Mouse (Mus musculus) liver, embryonic 12.5 days (tissue): ENCODE results near the gene Adk. TPM values are rescaled to one million over a fixed set of nuclear protein-coding genes. Genes with fewer than 3 reads are reported as not detected.

Experiments
- ATAC-seq: fragments of 200-750 bp; cut with Nextera tagmentation; 2 replicates; pipeline ENCODE4 v1.8.0; 2017; ENCODE audit warnings: moderate number of reproducible peaks, mild to moderate bottlenecking, moderate library complexity
- H3K27ac ChIP-seq: fragments of 300-500 bp; sonication (generic); 2 replicates; pipeline ENCODE4 v1.5.1; 2016; ENCODE audit warnings: mild to moderate bottlenecking
- H3K27me3 ChIP-seq: fragments of 300-500 bp; sonication (generic); replicated peaks from 2 replicates; pipeline ENCODE4 v1.6.1; 2016; ENCODE audit warnings: mild to moderate bottlenecking, moderate library complexity
- H3K36me3 ChIP-seq: fragments of 300-500 bp; sonication (generic); 2 replicates; pipeline ENCODE4 v1.6.1; 2016; ENCODE audit warnings: mild to moderate bottlenecking, moderate library complexity
- H3K4me1 ChIP-seq: fragments of 300-500 bp; sonication (generic); 2 replicates; pipeline ENCODE4 v1.6.1; 2016
- H3K4me2 ChIP-seq: fragments of 300-500 bp; sonication (generic); 2 replicates; pipeline ENCODE4 v1.6.1; 2016; ENCODE audit warnings: mild to moderate bottlenecking, moderate library complexity
- H3K4me3 ChIP-seq: fragments of 300-500 bp; sonication (generic); 2 replicates; pipeline ENCODE4 v1.5.1; 2016; ENCODE audit warnings: mild to moderate bottlenecking, moderate library complexity
- H3K9ac ChIP-seq: fragments of 300-500 bp; sonication (generic); 2 replicates; pipeline ENCODE4 v1.6.1; 2016; ENCODE audit warnings: mild to moderate bottlenecking, moderate library complexity
- H3K9me3 ChIP-seq: fragments of 300-500 bp; sonication (generic); replicated peaks from 2 replicates; pipeline ENCODE4 v1.6.1; 2016; ENCODE audit warnings: mild to moderate bottlenecking, moderate library complexity
- WGBS: fragments of 180-500 bp; shearing (Covaris S2); methylation state at CpG from one replicate; pipeline ENCODE4 v1.1.7; 2016; ENCODE audit not compliant: insufficient replicate concordance; 5-methylcytosine and 5-hydroxymethylcytosine counted together
- polyA plus RNA-seq: library from polyadenylated mRNA; unstranded; fragments of >200 nt; fragmentation: Nextera tagmentation; extraction: Ambion mirVana; gene quantifications from 2 replicates; pipeline ENCODE4 v1.2.1, GENCODE M21; 2016

Gene Adk
- polyA plus RNA-seq, 1 experiment from 2014 or later, result 206 TPM

DNA sequence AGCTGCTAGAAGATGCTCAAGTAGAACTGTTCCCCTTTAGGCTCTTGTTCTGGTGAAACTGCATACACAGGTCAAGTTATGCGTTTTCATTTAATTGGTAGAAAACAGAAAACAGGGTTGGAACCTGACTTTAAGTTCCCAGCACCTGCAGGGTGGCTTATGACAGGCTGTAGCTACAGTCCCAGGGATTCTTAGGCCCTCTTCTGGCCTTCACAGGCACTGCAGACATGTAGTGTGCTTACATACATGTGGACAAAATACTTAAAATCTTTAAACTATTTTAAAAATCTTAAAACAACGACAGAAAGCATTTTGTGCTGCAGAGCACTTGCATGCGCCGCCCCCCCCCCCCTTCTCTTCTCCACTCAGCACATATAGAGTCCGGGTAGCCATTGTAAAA lies 17.2 kb downstream of the Adk start:
- WGBS, result 80% methylated on average over 5 of the region's 5 CpGs
- Histone ChIP-seq H3K4me1 (peaks cover 60% of the 10 kb centered on the region), H3K9me3 (no peaks in the 10 kb centered on the region), H3K36me3 (peaks cover 5% of the 10 kb centered on the region; the same call in 1 of the 2 replicates), H3K4me2 (no peak overlapping the region), H3K27ac (peak overlapping the region; percentile 22; the same call in 1 of the 2 replicates), H3K4me3 (no peak overlapping the region), H3K9ac (no peak overlapping the region), H3K27me3 (no peaks in the 10 kb centered on the region)
- ATAC-seq, result no peak

DNA sequence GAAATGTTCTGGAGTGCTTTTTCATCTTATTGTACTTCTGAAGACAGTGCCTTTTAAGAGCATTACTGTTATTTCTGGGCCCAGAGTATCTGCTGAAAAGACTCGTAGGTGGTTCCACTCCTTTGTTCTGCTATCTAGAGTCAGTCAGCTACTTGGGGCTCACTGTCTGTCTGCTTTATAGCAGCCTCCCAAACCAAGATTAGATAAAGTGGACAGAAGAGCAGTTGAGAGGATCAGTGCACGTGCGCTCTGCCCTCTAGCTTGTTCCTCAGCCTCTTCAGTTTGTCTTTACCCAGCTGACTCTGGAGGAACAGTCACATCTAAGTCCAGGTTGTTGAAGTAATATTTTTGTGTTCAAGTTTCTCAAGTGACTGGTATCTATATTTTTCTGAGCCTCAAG lies 21.6 kb downstream of the Adk start:
- Histone ChIP-seq H3K27me3 (no peaks in the 10 kb centered on the region), H3K9me3 (no peaks in the 10 kb centered on the region), H3K4me1 (peaks cover 75% of the 10 kb centered on the region), H3K9ac (0 out of 2 replicates have a peak overlapping the region, but pooled peaks have one; percentile 14), H3K36me3 (no peaks in the 10 kb centered on the region; the same call in 1 of the 2 replicates), H3K4me2 (peak overlapping the region; percentile 74), H3K4me3 (peak overlapping the region; percentile 71; the same call in 1 of the 2 replicates), H3K27ac (peak overlapping the region; percentile 89)
- 9% methylated on average over 3 of the region's 3 CpGs for WGBS
- peak; percentile 59 for ATAC-seq

DNA sequence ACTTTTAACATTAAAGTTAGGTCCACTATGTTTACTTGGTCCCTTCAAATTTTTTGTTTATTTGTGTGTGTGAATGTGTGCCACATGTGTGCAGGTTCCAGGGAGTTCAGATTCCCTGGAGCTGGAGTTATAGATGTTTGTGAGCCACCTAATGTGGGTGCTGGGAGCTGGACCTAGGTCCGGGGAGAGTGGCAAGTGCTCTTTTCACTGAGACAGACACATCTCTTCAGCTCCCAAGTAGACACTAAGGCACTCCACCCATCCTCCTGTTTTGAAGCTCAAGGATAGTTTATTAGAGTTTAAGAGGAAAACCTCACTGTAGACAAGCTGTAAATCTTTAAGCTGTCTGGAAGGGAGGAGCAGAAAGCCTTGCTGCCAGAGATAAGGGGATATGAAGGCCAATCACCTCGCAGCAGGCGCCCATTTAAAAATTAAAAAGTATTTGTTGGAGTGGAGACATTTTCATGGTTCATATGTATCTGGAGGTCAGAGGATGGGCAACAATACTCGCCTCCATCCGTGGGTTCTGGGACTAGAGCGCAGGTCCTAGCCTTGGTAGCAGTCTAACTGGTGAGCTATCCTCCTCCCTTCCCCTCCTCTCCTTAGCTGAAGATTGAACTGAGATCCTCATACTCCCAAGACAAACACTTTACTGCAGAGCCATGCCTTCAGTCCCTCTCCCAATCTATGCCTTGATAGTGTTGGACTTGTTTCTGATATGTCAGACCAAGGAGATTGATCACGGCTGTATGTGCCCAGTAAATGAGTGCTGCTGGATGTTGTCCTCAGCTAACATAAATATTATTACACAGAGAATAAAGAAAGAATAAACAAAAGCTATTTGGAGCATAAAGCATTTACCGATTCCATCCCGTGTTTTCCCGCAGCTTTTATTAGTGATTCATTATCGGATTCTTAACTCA lies 22.3 kb downstream of the Adk start:
- no peaks in the 10 kb centered on the region for H3K9me3 ChIP-seq
- 24% methylated on average over 11 of the region's 11 CpGs for WGBS
- no peaks in the 10 kb centered on the region; the same call in 1 of the 2 replicates for H3K36me3 ChIP-seq
- peak; percentile 26 for ATAC-seq
- peak overlapping the region; percentile 89 for H3K27ac ChIP-seq
- H3K27me3 ChIP-seq, result no peaks in the 10 kb centered on the region
- peak overlapping the region; percentile 77 for H3K9ac ChIP-seq
- peak overlapping the region; percentile 74 for H3K4me2 ChIP-seq
- H3K4me1 ChIP-seq, result peaks cover 73% of the 10 kb centered on the region
- H3K4me3 ChIP-seq, result peak overlapping the region; percentile 71

DNA sequence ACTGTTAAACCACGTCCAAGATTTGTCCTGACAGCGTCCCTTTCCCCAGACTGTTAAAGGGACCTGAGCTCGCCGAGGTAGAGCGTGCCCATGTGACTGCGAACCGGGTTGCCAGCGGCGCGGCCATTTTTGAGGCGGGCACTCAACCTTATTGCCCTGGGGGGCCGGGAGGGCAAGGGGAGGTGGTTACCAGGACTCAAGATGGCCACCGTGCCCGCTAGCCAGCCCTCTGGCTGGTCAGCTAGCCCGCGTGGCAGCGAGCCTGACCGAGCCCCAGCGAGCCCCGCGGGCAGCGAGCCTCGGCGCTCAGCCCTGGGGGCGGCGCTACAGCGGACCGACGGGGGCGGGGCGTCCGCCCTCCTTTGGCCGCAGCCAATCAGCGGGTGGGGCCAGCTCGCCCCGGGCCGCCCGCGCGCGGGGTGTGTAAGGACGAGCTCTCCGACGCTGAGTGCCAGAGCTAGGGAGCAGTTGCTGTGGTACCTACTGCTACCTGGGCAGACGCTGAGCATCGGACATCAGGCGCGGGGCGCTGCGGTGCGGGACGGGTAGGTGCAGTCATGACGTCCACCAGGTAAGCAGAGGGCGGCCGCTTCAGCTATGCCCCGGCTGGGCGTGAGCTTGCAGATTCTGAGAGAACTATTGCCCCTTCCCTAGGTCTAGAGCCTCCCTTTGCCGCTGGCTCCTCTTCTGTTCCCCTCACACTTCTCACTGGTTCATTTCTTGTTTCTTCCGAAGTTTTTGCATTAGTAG lies 23.6 kb downstream of the Adk start:
- WGBS, result under 1% methylated on average over 58 of the region's 59 CpGs
- no peaks in the 10 kb centered on the region for H3K27me3 ChIP-seq
- peak overlapping the region; percentile 71 for H3K4me3 ChIP-seq
- H3K9ac ChIP-seq, result peak overlapping the region; percentile 77
- no peaks in the 10 kb centered on the region for H3K9me3 ChIP-seq
- no peaks in the 10 kb centered on the region for H3K36me3 ChIP-seq
- peak overlapping the region; percentile 89 for H3K27ac ChIP-seq
- H3K4me2 ChIP-seq, result peak overlapping the region; percentile 74
- peak; percentile 94 for ATAC-seq
- peaks cover 69% of the 10 kb centered on the region for H3K4me1 ChIP-seq

DNA sequence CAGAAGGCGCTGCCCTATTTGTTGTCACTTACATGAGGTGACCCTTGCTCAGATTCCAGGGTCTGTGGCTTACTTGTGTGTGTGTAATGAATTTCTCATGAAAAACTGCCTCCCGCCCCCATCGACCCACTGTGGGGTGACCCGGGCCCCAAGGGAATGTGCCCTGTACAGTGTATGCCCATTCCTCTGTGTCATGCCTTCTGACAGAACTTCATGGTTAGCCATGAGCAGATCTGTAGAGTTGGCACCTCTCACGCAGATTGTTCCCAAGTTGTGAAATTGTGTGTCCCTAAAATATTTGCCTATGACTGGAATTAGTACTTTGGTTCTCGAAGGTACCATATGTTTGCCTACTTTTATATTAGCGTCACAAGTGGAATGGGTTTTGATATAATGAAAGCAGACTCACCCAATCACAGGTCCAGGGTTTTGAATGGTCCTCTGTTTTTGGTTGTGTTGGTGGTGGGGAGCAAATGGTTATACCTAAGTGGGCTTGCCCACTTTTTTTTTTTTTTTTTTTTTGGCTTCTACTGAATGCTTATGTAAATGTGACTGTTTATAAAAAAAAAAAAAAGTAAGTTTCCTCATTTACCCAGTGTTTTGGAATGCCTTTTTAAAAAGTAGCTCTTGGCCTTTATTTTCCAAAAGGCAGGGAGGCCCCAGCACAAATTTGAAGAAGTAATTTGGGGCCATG lies 24.3 kb downstream of the Adk start:
- Histone ChIP-seq H3K9me3 (no peaks in the 10 kb centered on the region), H3K4me2 (peak overlapping the region; percentile 74), H3K9ac (peak overlapping the region; percentile 77), H3K4me3 (peak overlapping the region; percentile 71), H3K27ac (peak overlapping the region; percentile 89), H3K36me3 (no peaks in the 10 kb centered on the region), H3K27me3 (no peaks in the 10 kb centered on the region), H3K4me1 (peaks cover 72% of the 10 kb centered on the region)
- 24% methylated on average over 7 of the region's 7 CpGs for WGBS
- ATAC-seq, result peak; percentile 21; the same call in 1 of the 2 replicates

DNA sequence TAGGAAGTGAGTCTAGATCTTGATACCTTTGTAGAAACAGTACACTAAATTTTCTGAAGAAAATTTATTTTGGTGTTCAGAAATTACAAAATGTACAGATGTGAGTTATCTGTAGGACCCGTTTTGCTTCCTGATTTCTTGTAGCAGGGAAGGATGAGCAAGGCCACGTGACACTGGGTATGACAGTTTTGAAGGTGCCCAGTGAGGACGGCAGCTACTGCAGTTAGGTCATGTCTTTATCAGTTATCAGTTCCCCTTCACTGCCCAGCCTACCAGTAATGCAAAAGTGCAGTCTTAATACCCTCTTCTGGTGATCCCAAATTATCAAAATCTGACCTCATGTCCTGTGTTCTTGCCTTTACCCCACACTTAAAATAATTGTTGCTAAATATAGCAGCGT lies 25.6 kb downstream of the Adk start:
- Histone ChIP-seq H3K36me3 (no peaks in the 10 kb centered on the region), H3K4me1 (peaks cover 75% of the 10 kb centered on the region), H3K4me3 (peak overlapping the region; percentile 6; the same call in 1 of the 2 replicates), H3K27me3 (no peaks in the 10 kb centered on the region), H3K9me3 (no peaks in the 10 kb centered on the region), H3K9ac (0 out of 2 replicates have a peak overlapping the region, but pooled peaks have one; percentile 29), H3K27ac (0 out of 2 replicates have a peak overlapping the region, but pooled peaks have one; percentile 49), H3K4me2 (peak overlapping the region; percentile 74)
- ATAC-seq, result no peak
- WGBS, result 14% methylated on average over 4 of the region's 4 CpGs

DNA sequence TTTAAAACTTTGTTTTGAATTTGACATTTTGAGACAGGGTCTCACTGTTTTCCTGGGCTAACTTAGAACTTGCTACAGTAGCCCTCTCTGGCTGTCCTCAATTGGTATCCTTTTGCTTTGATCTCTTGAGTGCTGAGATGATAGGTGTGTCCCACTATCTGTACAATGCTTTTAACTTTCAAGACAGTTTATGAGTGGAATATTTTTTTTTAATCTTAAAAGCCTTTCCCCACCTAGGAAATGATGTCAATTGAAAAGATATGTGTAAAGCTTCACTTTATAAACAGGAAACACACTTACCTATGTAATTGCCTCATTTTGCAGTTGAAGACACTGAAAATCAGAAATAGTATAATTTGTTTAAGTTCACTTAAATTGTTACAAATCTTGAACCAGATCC lies 26.1 kb downstream of the Adk start:
- ATAC-seq, result no peak
- Histone ChIP-seq H3K9me3 (no peaks in the 10 kb centered on the region), H3K4me2 (peak overlapping the region; percentile 74), H3K36me3 (no peaks in the 10 kb centered on the region), H3K9ac (no peak overlapping the region), H3K27ac (peak overlapping the region; percentile 49; the same call in 1 of the 2 replicates), H3K27me3 (no peaks in the 10 kb centered on the region), H3K4me3 (no peak overlapping the region), H3K4me1 (peaks cover 76% of the 10 kb centered on the region)

DNA sequence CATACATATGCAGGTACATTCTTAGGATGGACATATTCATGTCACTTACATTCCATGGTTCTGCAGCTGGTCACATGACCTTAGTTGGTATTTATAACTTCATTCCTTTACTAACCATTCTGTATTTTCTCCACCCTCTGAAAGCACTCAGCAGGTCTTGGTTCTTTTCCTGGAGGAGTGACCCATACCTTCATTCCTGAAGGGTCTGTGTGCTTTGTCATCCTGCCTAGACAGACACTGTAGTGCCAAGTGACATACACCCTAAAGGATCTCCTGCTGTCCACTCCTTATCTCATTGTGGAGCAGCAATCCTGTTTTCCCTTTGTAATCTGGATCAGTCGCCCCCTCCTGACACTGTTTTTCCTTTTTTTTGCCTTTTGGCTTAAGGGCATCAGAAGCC lies 30.4 kb downstream of the Adk start:
- WGBS, result 41% methylated on average over 1 of the region's 1 CpGs
- H3K4me3 ChIP-seq, result no peak overlapping the region
- no peak overlapping the region for H3K27ac ChIP-seq
- no peaks in the 10 kb centered on the region for H3K27me3 ChIP-seq
- H3K9ac ChIP-seq, result no peak overlapping the region
- no peak for ATAC-seq
- H3K4me2 ChIP-seq, result no peak overlapping the region
- no peaks in the 10 kb centered on the region for H3K36me3 ChIP-seq
- H3K9me3 ChIP-seq, result no peaks in the 10 kb centered on the region
- H3K4me1 ChIP-seq, result peaks cover 77% of the 10 kb centered on the region

DNA sequence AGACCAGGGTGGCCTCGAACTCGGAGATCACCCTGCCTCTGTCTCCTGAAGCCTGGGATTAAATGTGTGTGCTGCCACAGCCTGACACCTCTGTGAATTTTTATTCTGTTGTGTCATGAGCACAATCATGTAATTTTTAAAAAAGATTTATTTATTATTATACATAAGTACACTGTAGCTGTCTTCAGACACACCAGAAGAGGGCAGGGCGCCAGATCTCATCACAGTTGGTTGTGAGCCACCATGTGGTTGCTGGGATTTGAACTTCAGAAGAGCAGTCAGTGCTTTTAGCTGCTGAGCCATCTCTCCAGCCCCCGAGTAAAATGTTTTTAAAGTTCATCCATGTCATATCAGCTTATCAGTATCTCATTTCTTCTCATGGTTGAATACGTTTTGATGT lies 33.3 kb downstream of the Adk start:
- WGBS, result 66% methylated on average over 5 of the region's 5 CpGs
- Histone ChIP-seq H3K27me3 (no peaks in the 10 kb centered on the region), H3K36me3 (no peaks in the 10 kb centered on the region), H3K4me1 (peaks cover 87% of the 10 kb centered on the region), H3K4me3 (no peak overlapping the region), H3K9ac (no peak overlapping the region), H3K27ac (no peak overlapping the region), H3K9me3 (no peaks in the 10 kb centered on the region), H3K4me2 (no peak overlapping the region)
- no peak for ATAC-seq

DNA sequence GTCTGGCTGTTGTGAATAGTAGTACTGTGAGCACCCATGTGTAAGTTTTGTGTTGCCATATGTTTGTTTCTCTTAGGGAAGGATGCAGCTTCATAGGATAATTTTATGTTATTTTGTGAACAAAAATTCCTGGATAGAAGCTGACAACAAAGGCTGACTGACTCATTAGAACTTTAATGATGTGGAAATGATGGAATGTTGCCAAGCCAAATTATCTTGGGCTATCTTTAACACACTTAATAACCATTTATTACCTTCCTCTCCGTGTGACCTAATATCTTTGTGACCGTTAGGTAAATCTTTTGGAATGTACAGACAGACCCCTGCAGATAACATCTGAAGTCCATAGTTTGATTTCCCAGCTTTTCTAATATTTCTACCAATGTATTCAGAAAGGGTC lies 33.7 kb downstream of the Adk start:
- H3K27me3 ChIP-seq, result no peaks in the 10 kb centered on the region
- no peak overlapping the region for H3K9ac ChIP-seq
- H3K4me2 ChIP-seq, result no peak overlapping the region
- H3K27ac ChIP-seq, result no peak overlapping the region
- H3K4me3 ChIP-seq, result no peak overlapping the region
- ATAC-seq, result no peak
- WGBS, result 60% methylated on average over 2 of the region's 2 CpGs
- H3K4me1 ChIP-seq, result peaks cover 83% of the 10 kb centered on the region
- no peaks in the 10 kb centered on the region for H3K9me3 ChIP-seq
- H3K36me3 ChIP-seq, result no peaks in the 10 kb centered on the region

DNA sequence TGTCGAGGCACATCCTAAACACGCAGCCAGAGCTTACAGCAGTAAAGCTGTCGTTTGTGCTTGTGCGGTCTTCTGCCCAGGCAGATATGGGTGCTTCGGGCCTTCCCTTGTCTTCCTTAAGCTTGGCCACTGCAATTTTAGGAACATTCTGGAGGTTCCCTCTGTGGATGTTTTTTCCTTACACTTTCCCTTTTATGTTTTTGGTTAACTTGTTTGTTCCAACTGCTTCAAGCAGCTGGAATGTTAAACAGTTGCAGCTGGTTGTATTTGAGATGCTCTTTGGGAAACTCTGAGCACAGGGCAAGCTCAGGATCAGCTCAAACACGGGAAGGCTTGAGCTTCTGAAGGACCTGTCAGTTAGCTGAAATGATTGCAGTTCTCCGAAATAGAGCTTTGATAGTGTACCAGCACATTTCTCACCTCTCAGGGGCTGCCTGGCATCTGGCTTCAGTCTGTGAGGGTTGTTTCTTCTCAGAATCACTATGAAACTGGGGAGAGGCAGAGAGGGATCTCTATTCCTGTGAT lies 34.5 kb downstream of the Adk start:
- H3K4me2 ChIP-seq, result no peak overlapping the region

More for the DNA sequence above, 34.5 kb downstream of the Adk start:
- peak overlapping the region; percentile 38; the same call in 1 of the 2 replicates for H3K27ac ChIP-seq
- H3K4me3 ChIP-seq, result no peak overlapping the region
- H3K27me3 ChIP-seq, result no peaks in the 10 kb centered on the region
- H3K9me3 ChIP-seq, result no peaks in the 10 kb centered on the region
- peaks cover 76% of the 10 kb centered on the region for H3K4me1 ChIP-seq
- H3K9ac ChIP-seq, result no peak overlapping the region
- WGBS, result 55% methylated on average over 7 of the region's 7 CpGs
- no peak for ATAC-seq
- peaks cover 1% of the 10 kb centered on the region for H3K36me3 ChIP-seq
